Mouse (Mus musculus) CH12.LX (cell line): Measurements from ENCODE around the gene Rad23a.

Experiments
- BHLHE40 ChIP-seq: IDR thresholded peaks from 2 replicates; pipeline ENCODE4 v1.6.1; 2011; ENCODE audit warnings: mild to moderate bottlenecking, low read depth, low read length, improper control_type of control experiment
- CTCF ChIP-seq, 2 experiments: IDR thresholded peaks in 1 of 2; conservative IDR thresholded peaks in 1 of 2; 2 replicates each; pipeline ENCODE4 v1.5.1; 2011 to 2012; ENCODE audit warnings: low read depth in 2 of 2, low read length in 2 of 2, improper control_type of control experiment in 1 of 2, inconsistent platforms in 1 of 2, mild to moderate bottlenecking in 1 of 2, moderate library complexity in 1 of 2
- EP300 ChIP-seq: IDR thresholded peaks from 2 replicates; pipeline ENCODE4 v1.6.1; 2011; ENCODE audit warnings: low read length, improper control_type of control experiment
- PAX5 ChIP-seq: IDR thresholded peaks from 2 replicates; pipeline ENCODE4 v1.6.1; 2012; ENCODE audit warnings: low read length, inconsistent platforms, mixed read lengths
- ZC3H11A ChIP-seq: IDR thresholded peaks from 2 replicates; pipeline ENCODE4 v1.6.1; 2012; ENCODE audit warnings: low read depth, mild to moderate bottlenecking, inconsistent platforms, low read length, improper control_type of control experiment

DNA sequence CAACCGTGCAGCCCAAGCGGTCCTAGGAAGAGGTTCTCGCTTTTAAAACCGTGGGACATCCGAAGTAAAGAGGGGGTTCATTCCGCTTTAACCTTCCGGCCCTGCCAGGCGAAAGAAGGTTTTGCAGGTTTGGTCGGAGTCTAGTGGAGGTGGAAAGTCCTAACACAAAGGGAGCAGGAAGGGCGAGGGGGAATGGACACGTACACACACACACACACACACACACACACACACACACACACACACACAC is 55.0 kb downstream of the Rad23a start:
- TF ChIP-seq EP300 (no peak), PAX5 (no peak), ZC3H11A (no peak), CTCF (conservative IDR thresholded peaks at IDR 0.05 in 1 of 2, IDR thresholded peaks at IDR 0.05 in 1 of 2; ENCODE audit: low read depth in 2 of 2, low read length in 2 of 2) (no peak), BHLHE40 (no peak)
